Comparison of ENCODE assay signal across 9 mouse cellular contexts in genomic region chr17:48315905-48316579, GRCm38 (mm10). TPM values are rescaled to one million over a fixed set of nuclear protein-coding genes. Genes with fewer than 3 reads are reported as not detected.
DNase-seq lines count a peak whose midpoint lies in the region; ATAC-seq and TF ChIP-seq lines count a peak whose summit lies in the region.
"Not testable (repeated sequence)": the region's sequence is repeated elsewhere in the genome, so short reads cannot be mapped to it uniquely, and the experiment has no call there.
"Had no signal": no experiment of that assay in that cellular context is flagged by ENCODE, and none has a peak within 500 bp of the region (broad histone marks: within the 10 kb centered on the region; RNA-seq: fewer than 3 reads in every experiment).

B430306N03Rik (plus strand) TSS chr17:48316141.

- not testable (repeated sequence) for H3K36me3 ChIP-seq in liver, postnatal 0 days (replicated peaks; ENCODE audit: insufficient read depth, low read length); splenic B cell, adult 2 months (ENCODE audit: control insufficient read depth, insufficient read depth, low read length, poor library complexity, severe bottlenecking)

- TF ChIP-seq CTCF in bone marrow, adult 2 months (IDR thresholded peaks at IDR 0.05; ENCODE audit: control insufficient read depth, insufficient read depth, low read length); liver, postnatal 0 days (IDR thresholded peaks at IDR 0.05; ENCODE audit: low read depth): not testable (repeated sequence)

- TF ChIP-seq EP300 in liver, postnatal 0 days (IDR thresholded peaks at IDR 0.05; ENCODE audit: low read depth), result not testable (repeated sequence)

- not testable (repeated sequence) for TF ChIP-seq POLR2A in bone marrow, adult 2 months (IDR thresholded peaks at IDR 0.05; ENCODE audit: borderline replicate concordance, control insufficient read depth, low read depth, low read length)

- ATAC-seq in hematopoietic stem cell, adult 5-6 weeks (replicated peaks in 1 of 2; ENCODE audit: insufficient read depth in 1 of 2, low FRiP score in 2 of 2, low TSS enrichment in 1 of 2, low read depth in 1 of 2, poor library complexity in 2 of 2, severe bottlenecking in 2 of 2), result peak; percentile 65 to 67
- not testable (repeated sequence) for ATAC-seq in liver, postnatal 0 days
- peak; percentile 84 for ATAC-seq in megakaryocyte, adult 5-6 weeks (ENCODE audit: poor library complexity, severe bottlenecking)
- ATAC-seq in neutrophil, adult 5-6 weeks (ENCODE audit: extremely low read depth, insufficient number of reproducible peaks, low FRiP score, poor library complexity, severe bottlenecking), result peak; percentile 66

- H3K9ac ChIP-seq in liver, postnatal 0 days (replicated peaks), result not testable (repeated sequence)

- not testable (repeated sequence) for H3K27me3 ChIP-seq in liver, postnatal 0 days (ENCODE audit: insufficient read depth, low read length); splenic B cell, adult 2 months (ENCODE audit: control insufficient read depth, insufficient read depth, low read length, poor library complexity, severe bottlenecking)

- H3K27ac ChIP-seq in bone marrow, adult 2 months (ENCODE audit: control insufficient read depth, insufficient read depth, low read depth, low read length, poor library complexity), result peak within 1 kb of the TSS; percentile 90
- H3K27ac ChIP-seq in liver, postnatal 0 days (ENCODE audit: low read depth), result peak within 1 kb of the TSS; percentile 71

- 14% methylated on average over 3 of the region's 3 CpGs for WGBS in bone marrow, adult 2 months
- 35% methylated on average over 3 of the region's 3 CpGs for WGBS in liver, postnatal 0 days (ENCODE audit: insufficient replicate concordance)

- DNase-seq in CD4-positive, CD25-positive, alpha-beta regulatory T cell, adult 2 months (ENCODE audit: low read depth, low spot score), result peak; percentile 17
- DNase-seq in liver, postnatal 0 days, result not testable (repeated sequence)
- DNase-seq in splenic B cell, adult 2 months (ENCODE audit: low read depth, low spot score), result peak; percentile 54

- peak within 1 kb of the TSS; percentile 63 for H3K4me3 ChIP-seq in bone marrow, adult 2 months (replicated peaks; ENCODE audit: control insufficient read depth, low read depth, low read length)
- peak within 1 kb of the TSS; percentile 22 for H3K4me3 ChIP-seq in liver, postnatal 0 days (ENCODE audit: low read depth, low read length)

- H3K4me1 ChIP-seq in bone marrow, adult 2 months (ENCODE audit: control insufficient read depth, insufficient read depth, low read length); liver, postnatal 0 days (ENCODE audit: insufficient read depth): not testable (repeated sequence)

- not testable (repeated sequence) for H3K9me3 ChIP-seq in liver, postnatal 0 days (ENCODE audit: low read length)

- H3K4me2 ChIP-seq in liver, postnatal 0 days (ENCODE audit: low read depth, low read length), result peak within 1 kb of the TSS; percentile 58; the same call in 1 of the 2 replicates

RNA-seq across cellular contexts. Expression of gene B430306N03Rik, which starts in this region (rescaled TPM):
- polyA plus RNA-seq in bone marrow, adult 2 months (2011; ENCODE audit: insufficient read depth, insufficient read length, low replicate concordance, missing spikeins), result 14.0 and 32.4 TPM in 2 replicates
- total RNA-seq in hematopoietic stem cell, adult 5-6 weeks (2017), result 4.2 and 4.9 TPM in 2 replicates
- polyA plus RNA-seq in liver, postnatal 0 days (2015; fragmentation: Nextera tagmentation; extraction: Ambion mirVana), result 4.7 and 5.1 TPM in 2 replicates
- 68.9 and 78.4 TPM in 2 replicates for total RNA-seq in megakaryocyte, adult 5-6 weeks (2015)
- total RNA-seq in megakaryocyte, adult 5-6 weeks (2017), result 34.0 and 39.6 TPM in 2 replicates
- total RNA-seq in neutrophil, adult 5-6 weeks (2017), result 99.2 and 102 TPM in 2 replicates
- polyA plus RNA-seq: forebrain, embryonic 14.5 days; neural tube, embryonic 14.5 days had no signal
